Mouse (Mus musculus) layer of hippocampus, adult 9-10 months (tissue): ENCODE measurements around the gene Cmbl.
"Not testable (repeated sequence)": the region's sequence is repeated elsewhere in the genome, so short reads cannot be mapped to it uniquely, and the experiment has no call there.

Source experiments
- DNase-seq: peaks from one replicate; pipeline ENCODE4 v3.0.0; 2022; ENCODE audit warnings: low spot score

Gene Cmbl

GRCm38 (mm10) chr15:31542013-31542958 is 22.9 kb upstream of the Cmbl start:
- no peak for DNase-seq

DNA sequence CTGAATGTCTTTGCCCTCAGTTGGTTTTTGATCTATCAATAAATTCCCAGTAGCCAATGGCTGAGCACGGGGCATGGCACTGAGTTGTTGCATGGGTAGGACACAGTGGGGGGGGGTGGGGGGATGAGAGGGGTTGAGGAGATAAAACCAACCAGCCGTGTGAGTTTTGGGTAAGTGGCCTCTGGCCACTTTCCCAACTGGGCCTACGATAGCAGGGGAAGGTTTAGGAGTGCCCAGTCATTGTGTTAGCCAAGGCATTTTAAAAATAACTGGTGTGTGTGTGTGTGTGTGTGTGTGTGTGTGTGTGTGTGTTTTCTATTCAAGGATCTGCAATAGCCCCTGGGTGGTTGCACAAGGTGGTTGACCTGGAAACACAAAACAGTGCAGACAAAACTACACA is 21.9 kb upstream of the Cmbl start:
- DNase-seq: no peak

- DNase-seq: no peak
These were observed 20.1 kb upstream of the Cmbl start for GRCm38 (mm10) chr15:31545058-31545457.

DNA sequence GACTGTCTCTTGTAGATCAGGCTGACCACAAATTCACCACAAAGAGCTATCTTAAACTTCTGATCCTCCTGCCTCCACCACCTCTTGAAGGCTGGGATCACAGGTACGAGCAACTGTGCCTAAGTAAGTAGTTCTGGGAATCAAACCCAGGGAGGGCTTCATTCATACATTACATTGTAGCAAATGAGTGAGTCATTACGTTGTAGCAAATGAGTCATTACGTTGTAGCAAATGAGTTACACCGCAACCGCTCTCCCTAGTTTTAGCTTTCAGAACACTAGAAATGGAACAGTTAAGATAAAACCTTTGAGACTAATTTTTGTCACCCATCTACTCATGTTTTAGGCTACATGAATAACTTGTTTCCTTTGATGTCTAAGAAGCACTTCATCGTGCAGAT is 18.9 kb upstream of the Cmbl start:
- DNase-seq: no peak

- DNase-seq: no peak
These were observed 17.8 kb upstream of the Cmbl start for GRCm38 (mm10) chr15:31547421-31547820.

DNA sequence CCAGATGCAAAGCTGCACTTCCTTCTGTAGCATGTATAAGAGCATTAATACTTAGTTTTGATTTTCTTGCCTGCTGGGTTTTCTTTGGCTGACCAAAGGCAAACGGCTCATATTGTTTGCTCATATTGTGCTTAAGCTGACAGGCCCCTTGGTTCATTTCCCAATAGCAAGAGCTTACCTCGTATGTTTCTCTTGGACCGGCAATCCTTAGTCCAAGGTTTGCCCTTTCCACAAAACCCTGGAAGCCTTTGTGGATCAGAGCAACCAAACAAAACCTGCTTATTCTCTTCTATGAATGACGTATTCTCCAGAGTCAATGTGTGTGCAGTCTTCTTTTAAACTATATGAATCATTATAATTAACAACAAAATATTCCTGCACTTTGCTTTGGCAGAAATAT is 14.8 kb upstream of the Cmbl start:
- DNase-seq: no peak

DNA sequence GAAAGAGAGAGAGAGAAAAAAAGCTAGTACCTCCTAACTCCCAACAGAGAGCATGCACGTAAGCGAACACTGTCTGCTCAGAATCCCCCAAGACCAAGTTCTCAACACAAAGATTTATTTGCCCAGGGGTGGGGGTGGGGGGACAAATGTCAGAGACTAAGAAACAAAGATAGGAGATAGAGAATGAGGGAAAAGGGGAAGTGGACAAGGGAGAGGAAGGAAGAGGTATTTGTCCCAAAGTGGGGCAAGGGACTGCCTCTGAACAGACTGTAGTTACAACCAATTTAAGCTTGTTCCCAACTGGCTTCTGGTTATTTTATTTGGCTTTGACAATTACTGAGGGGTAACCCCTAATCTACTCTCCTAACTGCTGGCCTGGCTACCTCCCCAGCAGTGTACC is 10.3 kb upstream of the Cmbl start:
- DNase-seq: no peak

GRCm38 (mm10) chr15:31561390-31561789 is 3.8 kb upstream of the Cmbl start:
- DNase-seq: no peak

GRCm38 (mm10) chr15:31561976-31562375 is 3.2 kb upstream of the Cmbl start:
- DNase-seq: no peak

GRCm38 (mm10) chr15:31562847-31563246 is 2.3 kb upstream of the Cmbl start:
- DNase-seq: no peak

GRCm38 (mm10) chr15:31563577-31564546 is 1.3 kb upstream of the Cmbl start:
- DNase-seq: no peak

- no peak for DNase-seq
These were observed 597 bp downstream of the Cmbl start for GRCm38 (mm10) chr15:31565786-31566185.

GRCm38 (mm10) chr15:31567431-31567830 is 2.2 kb downstream of the Cmbl start:
- no peak for DNase-seq

GRCm38 (mm10) chr15:31568581-31568996 is 3.4 kb downstream of the Cmbl start:
- no peak for DNase-seq

DNA sequence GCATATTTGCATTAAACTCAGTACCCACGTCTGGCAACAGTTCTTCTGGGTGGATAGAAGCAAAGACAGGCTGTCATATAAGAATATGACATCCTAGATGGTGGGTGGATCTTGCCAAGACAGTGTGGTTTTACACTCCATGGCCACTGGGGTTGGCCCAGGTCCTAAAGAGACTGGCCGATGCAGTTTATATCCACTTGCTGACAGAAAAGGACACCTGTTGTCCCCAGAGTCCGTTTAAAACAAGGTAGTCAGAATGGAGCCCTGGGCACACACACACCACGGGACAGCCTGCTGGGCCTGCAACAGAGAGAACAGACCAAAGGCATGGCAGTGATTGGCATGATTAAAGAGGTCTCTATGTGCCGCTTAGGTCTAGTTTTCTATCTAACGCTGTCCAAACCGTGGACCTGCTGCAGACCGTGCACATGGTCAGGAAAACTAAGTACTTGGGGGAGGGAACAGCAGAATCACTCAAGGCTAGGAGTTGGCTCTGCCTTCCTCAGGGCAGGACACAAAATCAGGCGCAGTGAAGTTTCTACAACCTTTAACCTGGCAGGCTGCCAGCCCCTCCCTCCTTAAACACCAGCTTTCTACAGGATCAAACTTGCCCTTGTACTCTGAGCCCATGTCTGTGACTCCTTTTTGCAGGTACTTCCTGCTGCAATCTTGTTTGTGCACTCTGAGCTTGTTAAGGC is 4.3 kb downstream of the Cmbl start:
- no peak for DNase-seq

- no peak for DNase-seq
These were observed 5.8 kb downstream of the Cmbl start for GRCm38 (mm10) chr15:31570959-31571358.

GRCm38 (mm10) chr15:31571906-31572722 is 6.9 kb downstream of the Cmbl start:
- no peak for DNase-seq

DNA sequence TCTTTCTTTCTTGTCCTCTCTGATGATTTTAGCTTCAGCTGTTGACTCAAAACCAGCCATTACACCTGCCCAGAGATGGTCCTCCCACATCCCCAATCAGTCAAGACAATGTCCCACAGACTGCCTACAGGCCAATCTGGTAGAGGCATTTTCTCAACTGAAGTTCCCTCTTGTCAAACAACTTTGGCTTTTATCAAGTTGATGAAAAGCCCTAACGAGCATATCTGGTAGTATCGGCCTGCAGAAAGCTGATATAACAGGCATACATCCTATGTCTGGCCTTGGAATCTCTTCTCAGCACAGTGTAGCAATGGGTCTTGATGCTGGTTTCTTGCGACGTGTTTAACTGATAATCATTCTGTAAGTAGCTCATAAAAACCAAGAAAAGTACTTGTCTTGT is 8.1 kb downstream of the Cmbl start:
- DNase-seq: no peak

GRCm38 (mm10) chr15:31573692-31574091 is 8.5 kb downstream of the Cmbl start:
- DNase-seq: no peak

GRCm38 (mm10) chr15:31576076-31576475 is 10.9 kb downstream of the Cmbl start:
- no peak for DNase-seq

DNA sequence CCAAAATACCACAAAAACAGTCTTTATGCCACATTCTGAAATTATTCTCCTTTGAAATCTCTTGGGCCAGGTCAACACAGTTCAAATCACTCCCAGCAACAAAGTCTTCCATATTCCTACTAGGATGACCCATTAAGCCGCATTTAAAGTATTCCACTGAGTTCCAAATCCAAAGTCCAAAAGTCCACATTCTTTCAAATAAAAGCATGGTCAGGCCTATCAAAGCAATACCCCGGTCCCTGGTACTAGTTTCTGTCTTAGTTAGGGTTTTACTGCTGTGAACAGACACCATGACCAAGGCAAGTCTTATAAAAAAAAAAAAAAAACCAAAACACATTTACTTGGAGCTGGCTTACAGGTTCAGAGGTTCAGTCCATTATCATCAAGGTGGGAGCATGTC is 15.9 kb downstream of the Cmbl start:
- DNase-seq: not testable (repeated sequence)
